Mouse (Mus musculus): ENCODE measurements around the gene Mkrn2. TPM values are rescaled to one million over a fixed set of nuclear protein-coding genes. Genes with fewer than 3 reads are reported as not detected.
"Not testable (repeated sequence)": the region's sequence is repeated elsewhere in the genome, so short reads cannot be mapped to it uniquely, and the experiment has no call there.

The Mkrn2 gene
- polyA plus RNA-seq, 1 experiment from 2014 or later, result 7.7 TPM

DNA sequence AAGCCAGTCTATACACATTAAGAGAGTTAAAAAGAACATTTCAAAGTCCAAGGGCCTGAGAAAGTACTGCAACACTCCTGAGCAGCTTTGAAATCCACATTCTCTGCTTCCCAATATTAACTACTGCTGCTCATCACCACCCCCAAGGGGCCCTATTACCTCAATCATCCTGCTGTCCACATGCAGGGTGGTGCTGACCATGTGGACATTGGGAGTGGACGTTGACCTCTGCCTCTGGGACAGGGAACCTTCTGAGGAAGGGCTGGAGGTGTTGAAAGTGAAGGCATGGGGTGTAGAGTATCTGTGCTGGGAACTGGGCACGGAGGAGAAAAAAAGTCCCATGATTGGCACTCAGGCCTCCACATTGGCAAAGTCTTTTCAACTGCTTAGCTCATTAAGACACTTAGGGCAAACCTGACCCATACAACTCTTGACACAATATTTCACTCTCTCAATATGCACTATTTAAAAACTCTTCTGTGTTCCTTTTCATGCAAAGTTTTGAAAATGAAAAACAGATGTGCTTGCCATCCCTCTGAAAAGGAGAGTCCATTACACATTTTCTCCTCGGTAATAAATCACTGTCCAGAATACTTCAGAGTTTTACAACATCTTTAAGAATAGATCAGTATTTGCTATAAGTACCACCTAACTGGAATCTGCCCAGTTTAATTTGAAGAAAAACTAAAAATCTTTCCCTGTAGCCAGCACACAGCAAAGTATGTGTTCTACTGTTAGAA lies 29.5 kb downstream of the Mkrn2 start:
- WGBS (ENCODE audit: missing documents), result 100% methylated on average over 3 of the region's 3 CpGs

DNA sequence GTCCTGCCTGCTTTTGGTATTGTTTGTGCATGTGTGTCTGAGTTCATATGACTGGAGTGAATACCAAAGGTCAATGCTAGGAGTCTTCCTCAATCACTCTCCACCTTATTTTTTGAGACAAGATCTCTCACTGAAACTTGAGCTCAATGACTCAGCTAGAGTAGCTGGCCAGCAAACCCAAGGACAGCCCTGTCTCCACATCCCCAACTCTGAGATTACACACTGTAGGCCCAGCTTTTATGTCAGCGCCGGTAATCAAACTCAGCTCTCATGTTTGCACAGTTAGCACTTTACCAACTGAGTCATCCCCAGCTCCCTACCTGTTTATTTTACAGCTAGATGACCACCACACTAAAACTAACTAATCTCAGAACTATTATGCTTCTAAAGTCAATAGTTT lies 32.3 kb downstream of the Mkrn2 start:
- no peak overlapping the region for H3K4me3 ChIP-seq (ENCODE audit: inconsistent target)
- H3K36me3 ChIP-seq (ENCODE audit: inconsistent target), result peaks cover 88% of the 10 kb centered on the region
- no peak overlapping the region for H3K27ac ChIP-seq
- WGBS (ENCODE audit: missing documents), result 95% methylated on average over 2 of the region's 2 CpGs
- peaks cover 19% of the 10 kb centered on the region; the same call in 1 of the 2 replicates for H3K79me2 ChIP-seq (ENCODE audit: inconsistent target)

More for the DNA sequence above, 29.5 kb downstream of the Mkrn2 start:
- Histone ChIP-seq H3K27ac (no peak overlapping the region), H3K4me3 (ENCODE audit: inconsistent target) (no peak overlapping the region), H3K79me2 (ENCODE audit: inconsistent target) (peaks cover 1% of the 10 kb centered on the region; the same call in 1 of the 2 replicates), H3K36me3 (ENCODE audit: inconsistent target) (peaks cover 95% of the 10 kb centered on the region)

DNA sequence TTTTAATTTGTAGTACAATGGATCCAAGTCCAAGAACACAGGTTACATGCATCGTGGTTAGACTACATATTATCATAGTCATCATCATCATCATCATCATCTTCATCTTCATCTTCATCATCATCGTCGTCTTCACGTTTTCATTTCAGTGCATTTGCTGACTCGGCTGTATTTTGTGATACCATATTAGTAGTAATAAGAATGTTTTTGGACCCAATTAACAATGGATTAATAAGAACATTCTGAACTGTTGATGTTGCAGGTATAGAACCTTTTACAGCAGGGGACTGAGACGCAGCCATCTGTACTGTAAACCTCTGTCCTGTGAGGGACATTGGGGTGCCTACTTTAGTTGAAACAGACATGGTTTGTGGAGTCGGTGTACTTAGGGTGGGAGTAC lies 36.5 kb downstream of the Mkrn2 start:
- not testable (repeated sequence) for H3K4me3 ChIP-seq (ENCODE audit: inconsistent target); H3K27ac ChIP-seq
- Histone ChIP-seq H3K36me3 (ENCODE audit: inconsistent target) (peaks cover 62% of the 10 kb centered on the region), H3K79me2 (ENCODE audit: inconsistent target) (peaks cover 58% of the 10 kb centered on the region)
- WGBS (ENCODE audit: missing documents), result 100% methylated on average over 5 of the region's 7 CpGs

DNA sequence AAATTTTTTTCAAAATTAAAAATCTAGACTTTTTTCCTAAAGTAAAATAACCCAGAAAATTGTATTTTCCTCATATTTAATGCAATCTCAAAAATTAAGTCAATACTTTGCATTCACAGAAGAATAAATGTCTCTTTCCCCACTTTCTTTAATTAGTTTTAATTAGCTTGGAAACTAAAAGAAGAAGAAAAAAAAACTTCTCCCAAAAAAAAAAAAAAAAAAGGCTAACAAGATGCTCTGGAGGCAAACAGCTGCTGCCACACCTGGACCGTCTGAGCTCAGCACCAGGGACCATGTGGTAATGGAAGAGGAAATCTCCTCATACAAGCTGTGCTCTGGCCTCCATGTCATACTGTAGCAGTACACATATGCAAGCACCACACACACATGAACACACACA lies 41.6 kb downstream of the Mkrn2 start:
- peaks cover 31% of the 10 kb centered on the region for H3K36me3 ChIP-seq (ENCODE audit: inconsistent target)
- H3K27ac ChIP-seq, result no peak overlapping the region
- peaks cover 92% of the 10 kb centered on the region for H3K79me2 ChIP-seq (ENCODE audit: inconsistent target)
- no peak overlapping the region for H3K4me3 ChIP-seq (ENCODE audit: inconsistent target)
- 93% methylated on average over 1 of the region's 1 CpGs for WGBS (ENCODE audit: missing documents)

DNA sequence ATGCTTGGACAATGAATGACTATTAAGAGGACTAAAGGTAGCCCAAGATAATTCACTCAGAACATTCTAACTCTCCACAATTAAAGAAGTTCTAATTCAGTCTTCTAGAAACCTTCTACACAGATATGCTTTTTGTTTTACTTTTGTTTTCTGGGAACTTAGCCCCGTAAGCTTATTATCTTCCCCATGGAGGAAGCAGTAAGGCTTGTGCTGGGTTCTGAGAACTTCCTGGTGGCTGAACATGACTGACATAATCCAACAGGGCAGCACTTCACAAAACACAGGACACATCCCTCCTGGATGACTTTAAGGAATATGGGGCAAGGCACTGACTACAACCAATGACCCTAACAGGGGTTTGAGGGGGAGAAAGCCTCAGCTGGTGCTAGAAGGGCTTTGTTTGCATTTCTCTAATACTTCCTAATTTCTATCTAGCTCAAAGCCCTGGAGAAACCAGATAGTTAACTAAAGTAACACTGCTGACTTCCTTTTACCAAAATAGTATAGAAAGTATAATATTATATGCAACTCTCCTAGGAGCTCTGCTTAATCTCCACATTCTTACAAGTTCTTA lies 48.2 kb downstream of the Mkrn2 start:
- 5% methylated on average over 1 of the region's 1 CpGs for WGBS (ENCODE audit: missing documents)
- Histone ChIP-seq H3K27ac (peak overlapping the region; percentile 85), H3K36me3 (ENCODE audit: inconsistent target) (peaks cover 1% of the 10 kb centered on the region), H3K79me2 (ENCODE audit: inconsistent target) (peaks cover 95% of the 10 kb centered on the region), H3K4me3 (ENCODE audit: inconsistent target) (peak overlapping the region; percentile 31)

DNA sequence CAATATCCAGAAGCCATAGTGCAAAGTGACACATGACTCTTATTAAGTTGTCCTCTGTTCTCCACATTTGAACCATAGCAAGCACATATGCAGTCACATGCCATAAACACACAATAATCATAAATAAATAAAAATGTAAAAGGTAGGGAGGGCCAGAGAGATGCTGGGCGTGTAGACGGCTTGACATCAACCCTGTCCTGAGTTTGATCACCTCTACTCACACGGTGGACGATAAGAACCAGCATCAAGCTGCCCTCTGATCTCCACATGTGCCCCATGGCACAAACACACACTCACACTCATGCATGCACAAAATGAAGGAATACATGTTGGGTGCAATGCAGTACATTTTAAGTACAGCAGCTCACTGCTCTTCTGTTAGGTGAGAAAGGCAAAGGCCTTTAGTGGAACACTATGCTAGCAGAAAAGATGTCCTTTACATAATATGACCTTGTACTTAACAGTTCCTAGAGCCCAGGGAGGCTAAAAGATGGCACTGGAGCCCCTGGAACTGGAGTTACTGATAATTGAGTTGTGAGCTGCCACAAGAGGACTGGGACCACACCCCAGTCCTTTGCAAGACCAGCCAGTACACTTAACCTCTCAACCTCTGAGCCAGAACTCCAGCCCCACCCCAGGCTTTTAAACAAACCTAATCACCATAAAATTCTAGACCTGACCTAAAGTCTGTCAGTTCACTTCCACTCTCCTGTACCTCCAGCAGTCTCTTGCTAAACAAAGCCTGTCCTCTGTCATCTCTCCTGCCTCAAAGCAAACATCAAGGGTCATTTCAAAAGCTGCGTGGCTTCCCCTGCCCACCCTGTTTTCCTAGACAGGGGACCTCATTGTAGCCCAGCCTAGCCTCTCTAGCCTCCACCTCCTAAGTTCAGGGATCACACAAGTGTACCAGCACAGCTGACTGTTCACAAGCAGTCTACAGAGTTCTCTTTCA lies 49.0 kb downstream of the Mkrn2 start:
- peaks cover 95% of the 10 kb centered on the region for H3K79me2 ChIP-seq (ENCODE audit: inconsistent target)
- H3K4me3 ChIP-seq (ENCODE audit: inconsistent target), result no peak overlapping the region
- WGBS (ENCODE audit: missing documents), result 81% methylated on average over 5 of the region's 5 CpGs
- no peaks in the 10 kb centered on the region for H3K36me3 ChIP-seq (ENCODE audit: inconsistent target)
- H3K27ac ChIP-seq, result peak overlapping the region; percentile 85

DNA sequence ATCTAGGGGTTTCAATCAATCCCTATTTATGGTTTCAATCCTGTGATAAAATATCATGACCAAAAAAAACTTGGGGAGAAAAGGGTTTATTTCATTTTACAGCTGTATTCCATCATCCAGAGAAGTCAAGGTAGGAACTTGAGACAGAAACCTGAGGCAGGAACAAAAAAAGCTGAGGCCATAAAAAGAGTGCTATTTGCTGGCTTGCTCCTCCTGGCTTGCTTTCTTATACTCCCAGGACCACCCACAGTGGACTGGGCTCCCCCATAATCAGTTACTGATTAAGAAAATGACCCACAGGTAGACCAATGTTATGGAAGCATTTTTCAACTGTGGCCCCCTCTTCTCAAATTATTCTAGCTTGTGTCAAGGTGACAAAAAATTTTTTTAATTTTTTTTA lies 50.0 kb downstream of the Mkrn2 start:
- Histone ChIP-seq H3K27ac (no peak overlapping the region), H3K4me3 (ENCODE audit: inconsistent target) (no peak overlapping the region), H3K36me3 (ENCODE audit: inconsistent target) (no peaks in the 10 kb centered on the region), H3K79me2 (ENCODE audit: inconsistent target) (peaks cover 95% of the 10 kb centered on the region)

DNA sequence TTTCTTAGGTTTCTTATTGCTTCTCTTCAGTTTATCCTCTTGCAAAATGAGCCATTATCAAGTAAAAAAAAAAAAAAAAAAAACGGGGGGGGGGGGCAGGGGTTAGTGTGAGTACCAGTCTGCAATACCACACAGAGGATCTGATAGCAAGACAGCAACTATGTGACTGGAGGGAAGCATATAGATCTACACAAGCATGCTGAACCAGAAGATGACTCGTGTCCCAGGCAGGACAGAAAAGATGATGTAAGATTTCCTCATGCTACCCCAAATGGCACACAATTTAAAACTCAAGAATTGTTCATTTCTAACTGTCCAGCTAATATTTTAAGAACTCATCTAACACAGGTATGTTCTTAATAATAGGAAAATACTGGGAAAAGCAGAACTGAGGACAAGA lies 52.2 kb downstream of the Mkrn2 start:
- Histone ChIP-seq H3K79me2 (ENCODE audit: inconsistent target) (peaks cover 95% of the 10 kb centered on the region), H3K4me3 (ENCODE audit: inconsistent target) (no peak overlapping the region), H3K27ac (peak overlapping the region; percentile 49), H3K36me3 (ENCODE audit: inconsistent target) (no peaks in the 10 kb centered on the region)
- 0% methylated on average over 1 of the region's 2 CpGs for WGBS (ENCODE audit: missing documents)

DNA sequence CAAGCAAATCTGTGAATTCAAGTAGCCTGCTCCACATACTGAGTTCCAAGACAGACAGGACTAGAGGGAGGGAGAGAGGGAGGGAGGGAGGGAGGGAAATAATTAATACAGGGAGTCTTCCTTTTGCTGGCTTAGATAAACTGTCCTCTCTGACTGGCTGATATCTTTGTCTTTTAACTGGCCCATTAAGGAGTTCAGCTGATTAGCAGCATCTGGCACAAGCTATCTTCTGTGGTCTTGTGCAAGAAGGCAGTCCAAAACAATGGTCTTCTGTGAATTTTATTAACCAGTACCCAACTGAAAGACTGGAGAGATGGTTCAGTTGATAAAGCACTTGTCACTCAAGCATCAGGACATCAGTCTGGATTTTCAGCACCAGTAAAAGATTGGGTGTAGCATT lies 57.1 kb downstream of the Mkrn2 start:
- H3K36me3 ChIP-seq (ENCODE audit: inconsistent target), result no peaks in the 10 kb centered on the region
- H3K79me2 ChIP-seq (ENCODE audit: inconsistent target), result peaks cover 100% of the 10 kb centered on the region
- no peak overlapping the region for H3K4me3 ChIP-seq (ENCODE audit: inconsistent target)
- no peak overlapping the region for H3K27ac ChIP-seq

DNA sequence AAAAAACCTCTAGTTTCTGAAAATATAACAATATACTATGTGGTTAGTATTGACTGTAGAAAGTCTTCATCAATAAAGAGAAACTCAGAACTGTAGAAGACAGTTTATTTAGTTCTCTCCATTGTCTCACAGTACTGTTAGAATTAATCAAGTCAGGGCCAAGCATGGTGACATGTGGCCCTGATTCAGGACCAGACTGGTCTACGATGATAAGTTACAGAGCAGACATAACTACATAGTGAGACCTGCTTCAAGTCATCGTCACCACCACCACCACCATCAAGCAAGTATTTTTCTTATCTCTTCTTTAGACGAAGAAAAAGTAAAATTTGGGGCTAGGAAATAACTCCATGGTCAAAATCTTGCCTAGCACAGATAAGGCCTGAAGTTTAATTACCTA lies 62.6 kb downstream of the Mkrn2 start:
- H3K27ac ChIP-seq, result no peak overlapping the region
- no peaks in the 10 kb centered on the region for H3K36me3 ChIP-seq (ENCODE audit: inconsistent target)
- H3K4me3 ChIP-seq (ENCODE audit: inconsistent target), result no peak overlapping the region
- WGBS (ENCODE audit: missing documents), result 90% methylated on average over 3 of the region's 3 CpGs
- H3K79me2 ChIP-seq (ENCODE audit: inconsistent target), result peaks cover 97% of the 10 kb centered on the region

DNA sequence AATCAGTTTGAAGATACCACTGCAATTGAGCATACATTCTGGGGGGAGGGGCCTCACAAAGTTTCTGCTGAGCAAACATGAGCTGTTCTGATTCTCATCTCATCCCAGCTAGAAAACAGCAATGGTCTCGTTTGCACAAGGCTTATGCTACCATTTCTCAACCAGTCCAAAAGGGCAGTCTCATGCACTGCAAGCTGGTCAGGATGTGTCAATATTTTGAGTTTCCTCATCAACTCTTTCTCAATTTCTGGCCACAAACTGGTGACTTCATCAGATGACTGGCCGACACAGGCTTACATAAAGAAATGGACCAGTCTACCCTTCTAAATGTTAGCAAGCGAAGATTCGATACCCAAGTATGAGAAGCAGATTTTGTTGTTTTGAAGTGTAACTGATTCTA lies 64.9 kb downstream of the Mkrn2 start:
- Histone ChIP-seq H3K27ac (peak overlapping the region; percentile 83), H3K4me3 (ENCODE audit: inconsistent target) (no peak overlapping the region)
- 11% methylated on average over 4 of the region's 4 CpGs for WGBS (ENCODE audit: missing documents)

More for the DNA sequence above, 64.9 kb downstream of the Mkrn2 start:
- H3K36me3 ChIP-seq (ENCODE audit: inconsistent target), result no peaks in the 10 kb centered on the region
- peaks cover 97% of the 10 kb centered on the region for H3K79me2 ChIP-seq (ENCODE audit: inconsistent target)

Other genes starting within 250 kb of the Mkrn2 start
- gene Pparg, start 241.0 kb upstream of the Mkrn2 start, polyA plus RNA-seq (2018), result 36.4 to 80.3 TPM (median 54.9 TPM) in 3 replicates
- 5.4 to 9.0 TPM (median 7.2 TPM) in 3 replicates for gene Tsen2, start 57.2 kb upstream of the Mkrn2 start, polyA plus RNA-seq (2018)
- not detected in 3 replicates for gene Mkrn2os, start 9.3 kb upstream of the Mkrn2 start, polyA plus RNA-seq (2018)
- 36.8 to 74.8 TPM (median 44.7 TPM) in 3 replicates for gene Raf1, start 74.7 kb downstream of the Mkrn2 start, polyA plus RNA-seq (2018)
- 0.49 to 1.5 TPM (median 0.86 TPM) in 3 replicates for gene Tmem40, start 160.5 kb downstream of the Mkrn2 start, polyA plus RNA-seq (2018)
- 0.33 to 0.35 TPM (median 0.34 TPM) in 3 replicates for gene Cand2, start 172.6 kb downstream of the Mkrn2 start, polyA plus RNA-seq (2018)
- 1,117 to 2,121 TPM (median 1,999 TPM) in 3 replicates for gene Rpl32, start 206.8 kb downstream of the Mkrn2 start, polyA plus RNA-seq (2018)
- gene Efcab12, start 236.5 kb downstream of the Mkrn2 start, polyA plus RNA-seq (2018), result 0.16 to 0.32 TPM in 2 of 3 replicates, not detected in the other

Data from macrophage (primary cell).